Mouse (Mus musculus): ENCODE results near the gene Cdc34. TPM values are rescaled to one million over a fixed set of nuclear protein-coding genes. Genes with fewer than 3 reads are reported as not detected.

Gene Cdc34
- polyA plus RNA-seq, 1 experiment from 2014 or later = 178 TPM

GRCm38 (mm10) chr10:79716988-79717355 lies 35.0 kb downstream of the Cdc34 start:
- Histone ChIP-seq H3K4me3 (ENCODE audit: low read depth, low read length) (peak overlapping the region; percentile 60), H3K36me3 (ENCODE audit: control insufficient read depth, insufficient read depth, low read length) (no peaks in the 10 kb centered on the region; the same call in 1 of the 2 replicates), H3K27me3 (ENCODE audit: control insufficient read depth, insufficient read depth, low read length) (peaks cover 41% of the 10 kb centered on the region), H3K9ac (ENCODE audit: low read length) (peak overlapping the region; percentile 54), H3K4me2 (peak overlapping the region; percentile 92), H3K4me1 (ENCODE audit: control insufficient read depth, insufficient read depth, low read length) (peaks cover 13% of the 10 kb centered on the region), H3K27ac (ENCODE audit: low read depth, low read length) (no peak overlapping the region), H3K9me3 (ENCODE audit: control insufficient read depth, low read length) (no peaks in the 10 kb centered on the region)
- no peak for DNase-seq (ENCODE audit: low spot score, missing footprints)
- under 1% methylated on average over 38 of the region's 44 CpGs for WGBS
- ATAC-seq (ENCODE audit: low FRiP score) = peak; percentile 8; the same call in 1 of the 2 replicates

- ATAC-seq (ENCODE audit: low FRiP score) (no peak), DNase-seq (ENCODE audit: low spot score, missing footprints) (peak; percentile 94)
- Histone ChIP-seq H3K27me3 (ENCODE audit: control insufficient read depth, insufficient read depth, low read length) (peaks cover 41% of the 10 kb centered on the region), H3K9ac (ENCODE audit: low read length) (no peak overlapping the region), H3K4me2 (peak overlapping the region; percentile 92), H3K36me3 (ENCODE audit: control insufficient read depth, insufficient read depth, low read length) (no peaks in the 10 kb centered on the region), H3K4me3 (ENCODE audit: low read depth, low read length) (peak overlapping the region; percentile 60), H3K9me3 (ENCODE audit: control insufficient read depth, low read length) (no peaks in the 10 kb centered on the region), H3K4me1 (ENCODE audit: control insufficient read depth, insufficient read depth, low read length) (peaks cover 13% of the 10 kb centered on the region), H3K27ac (ENCODE audit: low read depth, low read length) (no peak overlapping the region)
- 5% methylated on average over 43 of the region's 43 CpGs for WGBS
Observed at GRCm38 (mm10) chr10:79717640-79718357, 35.8 kb downstream of the Cdc34 start.

GRCm38 (mm10) chr10:79721089-79721488 lies 39.1 kb downstream of the Cdc34 start:
- Histone ChIP-seq H3K4me2 (no peak overlapping the region), H3K27me3 (ENCODE audit: control insufficient read depth, insufficient read depth, low read length) (peaks cover 30% of the 10 kb centered on the region), H3K27ac (ENCODE audit: low read depth, low read length) (no peak overlapping the region), H3K9ac (ENCODE audit: low read length) (no peak overlapping the region), H3K4me3 (ENCODE audit: low read depth, low read length) (no peak overlapping the region), H3K9me3 (ENCODE audit: control insufficient read depth, low read length) (no peaks in the 10 kb centered on the region), H3K36me3 (ENCODE audit: control insufficient read depth, insufficient read depth, low read length) (no peaks in the 10 kb centered on the region), H3K4me1 (ENCODE audit: control insufficient read depth, insufficient read depth, low read length) (peaks cover 13% of the 10 kb centered on the region)
- 70% methylated on average over 5 of the region's 5 CpGs for WGBS
- DNase-seq (ENCODE audit: low spot score, missing footprints) (no peak), ATAC-seq (ENCODE audit: low FRiP score) (no peak)

- ATAC-seq (ENCODE audit: low FRiP score) (no peak), DNase-seq (ENCODE audit: low spot score, missing footprints) (no peak)
- Histone ChIP-seq H3K4me2 (no peak overlapping the region), H3K36me3 (ENCODE audit: control insufficient read depth, insufficient read depth, low read length) (no peaks in the 10 kb centered on the region), H3K4me1 (ENCODE audit: control insufficient read depth, insufficient read depth, low read length) (no peaks in the 10 kb centered on the region), H3K27me3 (ENCODE audit: control insufficient read depth, insufficient read depth, low read length) (peaks cover 10% of the 10 kb centered on the region), H3K9ac (ENCODE audit: low read length) (no peak overlapping the region), H3K27ac (ENCODE audit: low read depth, low read length) (no peak overlapping the region), H3K4me3 (ENCODE audit: low read depth, low read length) (no peak overlapping the region), H3K9me3 (ENCODE audit: control insufficient read depth, low read length) (no peaks in the 10 kb centered on the region)
- WGBS = 69% methylated on average over 6 of the region's 6 CpGs
Observed at GRCm38 (mm10) chr10:79723047-79723446, 41.1 kb downstream of the Cdc34 start.

GRCm38 (mm10) chr10:79723692-79724091 lies 41.7 kb downstream of the Cdc34 start:
- no peak for DNase-seq (ENCODE audit: low spot score, missing footprints)
- WGBS = 92% methylated on average over 7 of the region's 7 CpGs

GRCm38 (mm10) chr10:79726090-79726489 lies 44.1 kb downstream of the Cdc34 start:
- Histone ChIP-seq H3K9me3 (ENCODE audit: control insufficient read depth, low read length) (no peaks in the 10 kb centered on the region), H3K4me1 (ENCODE audit: control insufficient read depth, insufficient read depth, low read length) (no peaks in the 10 kb centered on the region), H3K9ac (ENCODE audit: low read length) (no peak overlapping the region), H3K4me2 (no peak overlapping the region), H3K27me3 (ENCODE audit: control insufficient read depth, insufficient read depth, low read length) (no peaks in the 10 kb centered on the region), H3K36me3 (ENCODE audit: control insufficient read depth, insufficient read depth, low read length) (no peaks in the 10 kb centered on the region), H3K4me3 (ENCODE audit: low read depth, low read length) (no peak overlapping the region), H3K27ac (ENCODE audit: low read depth, low read length) (no peak overlapping the region)
- WGBS = 33% methylated on average over 11 of the region's 11 CpGs
- ATAC-seq (ENCODE audit: low FRiP score) (no peak), DNase-seq (ENCODE audit: low spot score, missing footprints) (peak; percentile 90)

More at GRCm38 (mm10) chr10:79723692-79724091, 41.7 kb downstream of the Cdc34 start:
- Histone ChIP-seq H3K4me3 (ENCODE audit: low read depth, low read length) (no peak overlapping the region), H3K27me3 (ENCODE audit: control insufficient read depth, insufficient read depth, low read length) (peaks cover 4% of the 10 kb centered on the region; the same call in 1 of the 2 replicates), H3K27ac (ENCODE audit: low read depth, low read length) (no peak overlapping the region), H3K9ac (ENCODE audit: low read length) (no peak overlapping the region), H3K9me3 (ENCODE audit: control insufficient read depth, low read length) (no peaks in the 10 kb centered on the region), H3K4me1 (ENCODE audit: control insufficient read depth, insufficient read depth, low read length) (no peaks in the 10 kb centered on the region), H3K36me3 (ENCODE audit: control insufficient read depth, insufficient read depth, low read length) (no peaks in the 10 kb centered on the region), H3K4me2 (no peak overlapping the region)
- ATAC-seq (ENCODE audit: low FRiP score) = no peak

- no peak for DNase-seq (ENCODE audit: low spot score, missing footprints)
- H3K4me1 ChIP-seq (ENCODE audit: control insufficient read depth, insufficient read depth, low read length) = no peaks in the 10 kb centered on the region
- H3K9me3 ChIP-seq (ENCODE audit: control insufficient read depth, low read length) = no peaks in the 10 kb centered on the region
- H3K27ac ChIP-seq (ENCODE audit: low read depth, low read length) = no peak overlapping the region
- no peak overlapping the region for H3K4me2 ChIP-seq
- no peaks in the 10 kb centered on the region for H3K27me3 ChIP-seq (ENCODE audit: control insufficient read depth, insufficient read depth, low read length)
- H3K36me3 ChIP-seq (ENCODE audit: control insufficient read depth, insufficient read depth, low read length) = no peaks in the 10 kb centered on the region
- WGBS = 75% methylated on average over 28 of the region's 28 CpGs
- ATAC-seq (ENCODE audit: low FRiP score) = no peak
- H3K4me3 ChIP-seq (ENCODE audit: low read depth, low read length) = no peak overlapping the region
- H3K9ac ChIP-seq (ENCODE audit: low read length) = no peak overlapping the region
Observed at GRCm38 (mm10) chr10:79728323-79729249, 46.6 kb downstream of the Cdc34 start.

- Histone ChIP-seq H3K27ac (ENCODE audit: low read depth, low read length) (no peak overlapping the region), H3K36me3 (ENCODE audit: control insufficient read depth, insufficient read depth, low read length) (no peaks in the 10 kb centered on the region), H3K27me3 (ENCODE audit: control insufficient read depth, insufficient read depth, low read length) (no peaks in the 10 kb centered on the region), H3K9me3 (ENCODE audit: control insufficient read depth, low read length) (no peaks in the 10 kb centered on the region), H3K9ac (ENCODE audit: low read length) (no peak overlapping the region), H3K4me3 (ENCODE audit: low read depth, low read length) (no peak overlapping the region), H3K4me1 (ENCODE audit: control insufficient read depth, insufficient read depth, low read length) (no peaks in the 10 kb centered on the region), H3K4me2 (no peak overlapping the region)
- ATAC-seq (ENCODE audit: low FRiP score) (no peak), DNase-seq (ENCODE audit: low spot score, missing footprints) (no peak)
- WGBS = 86% methylated on average over 13 of the region's 13 CpGs
Observed at GRCm38 (mm10) chr10:79729357-79729965, 47.5 kb downstream of the Cdc34 start.

All from midbrain, embryonic 11.5 days (tissue).